Mouse (Mus musculus): ENCODE measurements around the gene Rnf7.

GRCm38 (mm10) chr9:96517429-96517828 is 39.0 kb upstream of the Rnf7 start:
- TF ChIP-seq CTCF (conservative IDR thresholded peaks at IDR 0.05; ENCODE audit: low read length) (no peak), NANOG (IDR thresholded peaks at IDR 0.05; ENCODE audit: borderline replicate concordance, low read length) (no peak)
